Mouse (Mus musculus) liver, embryonic 11.5 days (tissue): ENCODE measurements around the gene Dock7. TPM values are rescaled to one million over a fixed set of nuclear protein-coding genes. Genes with fewer than 3 reads are reported as not detected.
A peak's percentile ranks its signal among the peaks of the same experiment; 100 is the strongest.

ENCODE experiments used
- ATAC-seq: fragments of 200-750 bp; cut with Nextera tagmentation; replicated peaks from 2 replicates; pipeline ENCODE4 v1.8.0; 2017; ENCODE audit warnings: moderate number of reproducible peaks, mild to moderate bottlenecking, moderate TSS enrichment, moderate library complexity; ENCODE audit not compliant: low FRiP score
- DNase-seq: peaks from one replicate; pipeline ENCODE4 v3.0.0-alpha.2; 2017; ENCODE audit warnings: low spot score
- H3K27ac ChIP-seq: fragments of 300-500 bp; sonication (generic); 2 replicates; pipeline ENCODE4 v1.5.1; 2014; ENCODE audit warnings: mild to moderate bottlenecking, low read depth, low read length, control low read depth
- H3K27me3 ChIP-seq: fragments of 300-500 bp; sonication (generic); replicated peaks from 2 replicates; pipeline ENCODE4 v1.6.1; 2014; ENCODE audit warnings: low read length, mixed read lengths; ENCODE audit not compliant: control insufficient read depth, insufficient read depth
- H3K36me3 ChIP-seq: fragments of 300-500 bp; sonication (generic); 2 replicates; pipeline ENCODE4 v1.6.1; 2014; ENCODE audit warnings: mild to moderate bottlenecking, low read length, moderate library complexity, mixed read lengths; ENCODE audit not compliant: control insufficient read depth, insufficient read depth
- H3K4me1 ChIP-seq: fragments of 300-500 bp; sonication (generic); replicated peaks from 2 replicates; pipeline ENCODE4 v1.6.1; 2014; ENCODE audit warnings: low read length, mixed read lengths; ENCODE audit not compliant: control insufficient read depth, insufficient read depth
- H3K4me2 ChIP-seq: fragments of 300-500 bp; sonication (generic); 2 replicates; pipeline ENCODE4 v1.6.1; 2014; ENCODE audit warnings: mild to moderate bottlenecking, control low read depth, moderate library complexity
- H3K4me3 ChIP-seq: fragments of 300-500 bp; sonication (generic); 2 replicates; pipeline ENCODE4 v1.5.1; 2014; ENCODE audit warnings: low read depth, low read length, control low read depth
- H3K9ac ChIP-seq: fragments of 300-500 bp; sonication (generic); 2 replicates; pipeline ENCODE4 v1.6.1; 2014; ENCODE audit warnings: low read depth, low read length, control low read depth
- H3K9me3 ChIP-seq: fragments of 300-500 bp; sonication (generic); 2 replicates; pipeline ENCODE4 v1.6.1; 2016; ENCODE audit warnings: low read length, inconsistent platforms, mixed read lengths; ENCODE audit not compliant: control insufficient read depth
- WGBS: fragments of 180-500 bp; shearing (Covaris S2); extraction: QIAGEN DNeasy Blood & Tissue Kit; methylation state at CpG from one replicate; pipeline ENCODE4 v1.1.7; 2014; 5-methylcytosine and 5-hydroxymethylcytosine counted together
- polyA plus RNA-seq: library from polyadenylated mRNA; unstranded; fragments of >200 nt; fragmentation: Nextera tagmentation; extraction: Ambion mirVana; gene quantifications from 2 replicates; pipeline ENCODE4 v1.2.1, GENCODE M21; 2014

Dock7 gene
- polyA plus RNA-seq, 1 experiment from 2014 or later = 39.0 TPM

DNA sequence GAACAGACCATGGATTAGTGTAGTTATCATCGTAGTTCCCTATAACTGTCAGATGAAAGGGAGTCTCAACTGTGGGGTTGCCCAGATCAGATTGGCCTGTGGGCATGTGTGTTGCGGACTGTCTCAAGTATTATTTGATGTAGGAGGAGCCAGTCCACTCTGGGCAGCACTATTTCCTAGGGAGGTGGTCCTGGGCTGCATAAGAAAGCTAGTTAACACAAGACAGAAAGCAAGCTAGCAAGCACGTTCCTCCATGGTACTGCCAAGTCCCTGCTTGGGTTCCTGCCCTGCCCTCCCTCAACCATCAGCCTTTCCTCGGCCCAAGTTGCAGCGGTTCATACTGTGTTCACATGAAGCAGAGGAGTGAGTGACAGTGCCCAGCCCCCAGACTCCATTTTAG is 210.5 kb downstream of the Dock7 start:
- no peak for ATAC-seq
- H3K27me3 ChIP-seq = no peaks in the 10 kb centered on the region
- H3K27ac ChIP-seq = no peak overlapping the region
- no peak for DNase-seq
- H3K9ac ChIP-seq = no peak overlapping the region
- H3K36me3 ChIP-seq = no peaks in the 10 kb centered on the region
- H3K4me3 ChIP-seq = no peak overlapping the region
- no peaks in the 10 kb centered on the region for H3K9me3 ChIP-seq
- no peaks in the 10 kb centered on the region for H3K4me1 ChIP-seq
- 81% methylated on average over 5 of the region's 5 CpGs for WGBS
- no peak overlapping the region for H3K4me2 ChIP-seq

DNA sequence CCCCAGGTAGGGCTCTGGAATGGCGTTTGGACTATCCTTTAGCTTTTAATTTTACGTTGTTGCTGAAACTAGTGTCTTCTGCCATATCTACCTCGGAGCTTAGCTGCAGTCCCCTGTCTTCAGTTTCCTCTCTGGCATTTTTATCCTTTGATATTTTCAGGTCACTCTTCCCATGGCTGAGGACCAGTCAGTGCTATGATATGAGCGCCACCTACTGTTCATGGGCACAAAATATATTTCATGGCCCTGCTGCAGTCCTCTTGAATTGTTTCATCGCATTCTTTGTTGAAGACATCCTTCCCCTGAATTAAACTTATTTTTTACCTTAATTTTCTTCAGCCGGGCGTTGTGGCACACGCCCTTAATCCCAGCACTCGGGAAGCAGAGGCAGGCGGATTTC is 233.6 kb downstream of the Dock7 start:
- Histone ChIP-seq H3K9me3 (no peaks in the 10 kb centered on the region), H3K4me2 (no peak overlapping the region), H3K36me3 (no peaks in the 10 kb centered on the region), H3K27me3 (no peaks in the 10 kb centered on the region), H3K9ac (no peak overlapping the region), H3K27ac (no peak overlapping the region), H3K4me1 (no peaks in the 10 kb centered on the region), H3K4me3 (no peak overlapping the region)
- 0 out of 2 replicates have a peak, but pooled peaks have one; percentile 20 for ATAC-seq
- no peak for DNase-seq
- WGBS = 20% methylated on average over 10 of the region's 10 CpGs

Other genes starting within 250 kb of the Dock7 start
- 109 and 122 TPM in 2 replicates for gene Usp1, start 197.1 kb downstream of the Dock7 start, polyA plus RNA-seq
- 12.1 and 13.9 TPM in 2 replicates for gene Angptl3, start 90.0 kb downstream of the Dock7 start, polyA plus RNA-seq
- 8.7 and 11.7 TPM in 2 replicates for gene Atg4c, start 73.0 kb upstream of the Dock7 start, polyA plus RNA-seq
- not detected in 2 replicates for gene Gm12689, start 175.0 kb upstream of the Dock7 start, polyA plus RNA-seq